Comparison of ENCODE assay signal across 19 mouse cellular contexts in the genomic region with DNA sequence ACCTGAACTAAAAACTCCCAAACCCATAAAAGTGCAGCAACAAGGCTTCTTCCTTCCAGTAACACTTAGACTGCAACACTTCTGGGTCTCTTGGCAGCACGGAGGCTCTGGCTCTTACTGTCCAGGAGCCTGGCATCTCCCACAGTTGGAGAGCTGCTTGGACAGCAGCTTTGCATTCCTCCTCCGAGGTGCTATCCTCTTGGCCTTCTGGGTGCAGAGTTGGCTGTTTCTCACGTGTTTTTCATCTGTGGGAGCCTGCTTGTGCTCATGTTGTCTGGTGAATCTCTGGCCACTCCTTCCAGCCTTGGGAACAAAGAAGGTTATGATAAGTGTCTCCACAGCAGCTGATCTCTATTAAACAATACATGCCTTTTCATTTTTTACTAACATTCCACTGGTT. TPM values are rescaled to one million over a fixed set of nuclear protein-coding genes. Genes with fewer than 3 reads are reported as not detected.
DNase-seq lines count a peak whose midpoint lies in the region; ATAC-seq and TF ChIP-seq lines count a peak whose summit lies in the region.
"Had no signal": no experiment of that assay in that cellular context is flagged by ENCODE, and none has a peak within 500 bp of the region (broad histone marks: within the 10 kb centered on the region; RNA-seq: fewer than 3 reads in every experiment).

No protein-coding gene starts in this region.

- no peaks in the 10 kb centered on the region for H3K4me1 ChIP-seq in limb, embryonic 15.5 days
- H3K4me1 ChIP-seq in limb, embryonic 10.5 days, result no peaks in the 10 kb centered on the region
- no peaks in the 10 kb centered on the region for H3K4me1 ChIP-seq in neural tube, embryonic 11.5 days (ENCODE audit: control insufficient read depth, insufficient read depth, low read length)
- H3K4me1 ChIP-seq in embryonic facial prominence, embryonic 13.5 days, result peaks cover 9% of the 10 kb centered on the region
- H3K4me1 ChIP-seq: midbrain, embryonic 10.5 days had no signal

- H3K27me3 ChIP-seq in limb, embryonic 15.5 days, result no peaks in the 10 kb centered on the region
- no peaks in the 10 kb centered on the region for H3K27me3 ChIP-seq in limb, embryonic 10.5 days (ENCODE audit: low read depth, poor library complexity, severe bottlenecking)
- H3K27me3 ChIP-seq in neural tube, embryonic 11.5 days (ENCODE audit: control insufficient read depth, insufficient read depth, low read length), result no peaks in the 10 kb centered on the region
- no peaks in the 10 kb centered on the region for H3K27me3 ChIP-seq in embryonic facial prominence, embryonic 13.5 days
- H3K27me3 ChIP-seq: embryonic facial prominence, embryonic 15.5 days had no signal

- H3K4me3 ChIP-seq in limb, embryonic 15.5 days, result no peak overlapping the region
- H3K4me3 ChIP-seq in limb, embryonic 10.5 days, result no peak overlapping the region
- H3K4me3 ChIP-seq in neural tube, embryonic 11.5 days (ENCODE audit: low read depth, low read length), result no peak overlapping the region
- H3K4me3 ChIP-seq in embryonic facial prominence, embryonic 13.5 days, result no peak overlapping the region
- H3K4me3 ChIP-seq in gastrocnemius, adult 2 months, result no peak overlapping the region
- H3K4me3 ChIP-seq: embryonic facial prominence, embryonic 15.5 days; heart, embryonic 10.5 days; left cerebral cortex, adult 2 months; midbrain, embryonic 10.5 days had no signal

- no peak overlapping the region for H3K9ac ChIP-seq in limb, embryonic 15.5 days
- H3K9ac ChIP-seq in neural tube, embryonic 11.5 days (ENCODE audit: low read length), result no peak overlapping the region
- H3K9ac ChIP-seq in embryonic facial prominence, embryonic 13.5 days, result no peak overlapping the region
- H3K9ac ChIP-seq: embryonic facial prominence, embryonic 15.5 days had no signal

- H3K27ac ChIP-seq in limb, embryonic 15.5 days, result 0 out of 2 replicates have a peak overlapping the region, but pooled peaks have one; percentile 40
- H3K27ac ChIP-seq in limb, embryonic 10.5 days, result no peak overlapping the region
- no peak overlapping the region for H3K27ac ChIP-seq in neural tube, embryonic 11.5 days (ENCODE audit: low read depth, low read length)
- H3K27ac ChIP-seq in embryonic facial prominence, embryonic 13.5 days, result peak overlapping the region; percentile 75
- no peak overlapping the region for H3K27ac ChIP-seq in gastrocnemius, adult 2 months
- H3K27ac ChIP-seq: embryonic facial prominence, embryonic 15.5 days; heart, embryonic 10.5 days; left cerebral cortex, adult 2 months; midbrain, embryonic 10.5 days; stomach, postnatal 0 days had no signal

- H3K36me3 ChIP-seq in limb, embryonic 15.5 days, result no peaks in the 10 kb centered on the region
- no peaks in the 10 kb centered on the region for H3K36me3 ChIP-seq in limb, embryonic 10.5 days
- no peaks in the 10 kb centered on the region for H3K36me3 ChIP-seq in neural tube, embryonic 11.5 days (ENCODE audit: control insufficient read depth, insufficient read depth, low read length)
- no peaks in the 10 kb centered on the region for H3K36me3 ChIP-seq in embryonic facial prominence, embryonic 13.5 days
- H3K36me3 ChIP-seq: embryonic facial prominence, embryonic 15.5 days; heart, embryonic 10.5 days; midbrain, embryonic 10.5 days had no signal

- no peak overlapping the region for H3K4me2 ChIP-seq in limb, embryonic 15.5 days
- H3K4me2 ChIP-seq in neural tube, embryonic 11.5 days (ENCODE audit: low read depth), result no peak overlapping the region
- H3K4me2 ChIP-seq in embryonic facial prominence, embryonic 13.5 days, result no peak overlapping the region
- H3K4me2 ChIP-seq: embryonic facial prominence, embryonic 15.5 days had no signal

- ATAC-seq in limb, embryonic 15.5 days (ENCODE audit: insufficient number of reproducible peaks, low FRiP score, low TSS enrichment, low read depth), result no peak
- no peak for ATAC-seq in neural tube, embryonic 11.5 days (ENCODE audit: insufficient read depth, low FRiP score, low TSS enrichment)
- ATAC-seq in embryonic facial prominence, embryonic 13.5 days (ENCODE audit: insufficient number of reproducible peaks, insufficient read depth, low FRiP score, low TSS enrichment, low read depth), result no peak
- ATAC-seq: forebrain, embryonic 14.5 days had no signal

- TF ChIP-seq CTCF in gastrocnemius, adult 2 months (IDR thresholded peaks at IDR 0.05), result no peak

- 19% methylated on average over 3 of the region's 3 CpGs for WGBS in limb, embryonic 15.5 days
- 50% methylated on average over 3 of the region's 3 CpGs for WGBS in limb, embryonic 10.5 days
- 51% methylated on average over 3 of the region's 3 CpGs for WGBS in neural tube, embryonic 11.5 days
- 25% methylated on average over 3 of the region's 3 CpGs for WGBS in embryonic facial prominence, embryonic 13.5 days

- H3K9me3 ChIP-seq in limb, embryonic 15.5 days, result no peaks in the 10 kb centered on the region
- H3K9me3 ChIP-seq in limb, embryonic 10.5 days (replicated peaks), result no peaks in the 10 kb centered on the region
- H3K9me3 ChIP-seq in neural tube, embryonic 11.5 days (ENCODE audit: control insufficient read depth, low read length), result no peaks in the 10 kb centered on the region
- no peaks in the 10 kb centered on the region for H3K9me3 ChIP-seq in embryonic facial prominence, embryonic 13.5 days
- H3K9me3 ChIP-seq: embryonic facial prominence, embryonic 15.5 days; heart, embryonic 10.5 days; midbrain, embryonic 10.5 days had no signal

- intact Hi-C loops in left cerebral cortex, postnatal 4 days (cut with DNase I), result no loop called here
- intact Hi-C loops in gastrocnemius, adult 2 months (cut with DNase I), result no loop called here

- DNase-seq in limb, embryonic 10.5 days (ENCODE audit: low spot score), result no peak
- peak; percentile 12 for DNase-seq in neural tube, embryonic 11.5 days (ENCODE audit: low spot score)
- no peak for DNase-seq in neural tube, embryonic 10.5 days (ENCODE audit: extremely low spot score, low spot score)
- peak; percentile 54 for DNase-seq in Muller cell, postnatal 12 days (ENCODE audit: inconsistent ontology term)
- no peak for DNase-seq in left cerebral cortex, postnatal 4 days
- DNase-seq in gastrocnemius, adult 2 months, result no peak
- DNase-seq: adrenal gland, postnatal 25 days; cerebellum, adult 9-10 months; kidney, adult 18-20 months; layer of hippocampus, adult 9-11 months had no signal

RNA-seq across cellular contexts. Expression of a gene that starts 51.2 kb away (rescaled TPM):
- polyA plus RNA-seq in limb, embryonic 15.5 days (2015; fragmentation: Nextera tagmentation; extraction: Ambion mirVana), result 3.3 and 3.8 TPM in 2 replicates
- polyA plus RNA-seq in limb, embryonic 10.5 days (2016; fragmentation: Nextera tagmentation; extraction: Ambion mirVana), result 1.1 and 1.8 TPM in 2 replicates
- polyA plus RNA-seq in neural tube, embryonic 11.5 days (2014; fragmentation: Nextera tagmentation; extraction: Ambion mirVana), result 4.6 and 5.0 TPM in 2 replicates
- polyA plus RNA-seq in embryonic facial prominence, embryonic 13.5 days (2015; fragmentation: Nextera tagmentation; extraction: Ambion mirVana), result 25.4 and 27.9 TPM in 2 replicates
- total RNA-seq in left cerebral cortex, postnatal 4 days (2021), result 1 to 10 TPM; 4.4 to 4.8 TPM
- total RNA-seq in gastrocnemius, adult 2 months (2021), result under 1 TPM; 0.42 to 0.51 TPM
- total RNA-seq: common myeloid progenitor, adult 5-6 weeks had no signal

Comparison
In these comparisons a context has a peak if more than half of its experiments do, and no peak if none do; other contexts are left out.
1. H3K27ac ChIP-seq: peak in limb, embryonic 15.5 days (single experiment) and embryonic facial prominence, embryonic 13.5 days (single experiment); none in limb, embryonic 10.5 days (single experiment), neural tube, embryonic 11.5 days (single experiment) and gastrocnemius, adult 2 months (single experiment).
2. DNase-seq: peak in neural tube, embryonic 11.5 days (single experiment) and Muller cell, postnatal 12 days (single experiment); none in limb, embryonic 10.5 days (single experiment), neural tube, embryonic 10.5 days (single experiment), left cerebral cortex, postnatal 4 days (single experiment) and gastrocnemius, adult 2 months (single experiment).